Mouse (Mus musculus) cerebellum, postnatal 36 days (tissue): ENCODE data around the gene Arntl.

Source experiments
- DNase-seq, 2 experiments: peaks; one replicate each; pipeline ENCODE4 v3.0.0; 2021 to 2022; ENCODE audit warnings: mixed read lengths in 2 of 2

Arntl gene

GRCm38 (mm10) chr7:113208388-113208753, 1.1 kb downstream of the Arntl start:
- peak in 1 of 2 experiments; percentile 12 for DNase-seq

- DNase-seq: peak; percentile 49 to 54
Observed at GRCm38 (mm10) chr7:113210441-113210840, 3.2 kb downstream of the Arntl start.

- DNase-seq: peak; percentile 44 to 55
Observed at GRCm38 (mm10) chr7:113214245-113215169, 7.2 kb downstream of the Arntl start.

GRCm38 (mm10) chr7:113216152-113216551, 8.9 kb downstream of the Arntl start:
- DNase-seq: no peak

GRCm38 (mm10) chr7:113219416-113219815, 12.2 kb downstream of the Arntl start:
- DNase-seq: no peak

GRCm38 (mm10) chr7:113219864-113220263, 12.6 kb downstream of the Arntl start:
- no peak for DNase-seq

GRCm38 (mm10) chr7:113220691-113221238, 13.5 kb downstream of the Arntl start:
- DNase-seq: no peak

- no peak for DNase-seq
Observed at GRCm38 (mm10) chr7:113222821-113223220, 15.6 kb downstream of the Arntl start.

GRCm38 (mm10) chr7:113224620-113225019, 17.4 kb downstream of the Arntl start:
- DNase-seq: no peak

GRCm38 (mm10) chr7:113228498-113228897, 21.2 kb downstream of the Arntl start:
- DNase-seq: no peak

- DNase-seq: no peak
Observed at GRCm38 (mm10) chr7:113236135-113236534, 28.9 kb downstream of the Arntl start.

- no peak for DNase-seq
Observed at GRCm38 (mm10) chr7:113238365-113238764, 31.1 kb downstream of the Arntl start.

- DNase-seq: no peak
Observed at GRCm38 (mm10) chr7:113239448-113240130, 32.3 kb downstream of the Arntl start.

- DNase-seq: no peak
Observed at GRCm38 (mm10) chr7:113240438-113240837, 33.2 kb downstream of the Arntl start.

- peak; percentile 49 to 64 for DNase-seq
Observed at GRCm38 (mm10) chr7:113241901-113242661, 34.8 kb downstream of the Arntl start.

- DNase-seq: peak; percentile 90 to 92
Observed at GRCm38 (mm10) chr7:113242688-113243087, 35.4 kb downstream of the Arntl start.

- no peak for DNase-seq
Observed at GRCm38 (mm10) chr7:113245144-113245543, 37.9 kb downstream of the Arntl start.

GRCm38 (mm10) chr7:113246512-113246911, 39.2 kb downstream of the Arntl start:
- no peak for DNase-seq

- no peak for DNase-seq
Observed at GRCm38 (mm10) chr7:113247167-113247566, 39.9 kb downstream of the Arntl start.

- DNase-seq: peak; percentile 63 to 66
Observed at GRCm38 (mm10) chr7:113249134-113249825, 42.0 kb downstream of the Arntl start.

- DNase-seq: peak; percentile 50 to 58
Observed at GRCm38 (mm10) chr7:113250433-113250991, 43.2 kb downstream of the Arntl start.

GRCm38 (mm10) chr7:113251001-113251400, 43.7 kb downstream of the Arntl start:
- DNase-seq: peak; percentile 65 to 71
